Mouse (Mus musculus): ENCODE data around the gene Runx3.
A peak's percentile ranks its signal among the peaks of the same experiment; 100 is the strongest.

The Runx3 gene

GRCm38 (mm10) chr4:135150031-135150801, 29.8 kb downstream of the Runx3 start:
- DNase-seq (ENCODE audit: low read depth, low spot score), result no peak

GRCm38 (mm10) chr4:135151111-135151987, 30.9 kb downstream of the Runx3 start:
- DNase-seq (ENCODE audit: low read depth, low spot score), result no peak

GRCm38 (mm10) chr4:135151988-135152594, 31.6 kb downstream of the Runx3 start:
- no peak for DNase-seq (ENCODE audit: low read depth, low spot score)

- DNase-seq (ENCODE audit: low read depth, low spot score), result no peak
Observed at GRCm38 (mm10) chr4:135152834-135153259, 32.4 kb downstream of the Runx3 start.

- no peak for DNase-seq (ENCODE audit: low read depth, low spot score)
Observed at GRCm38 (mm10) chr4:135153260-135154088, 33.0 kb downstream of the Runx3 start.

GRCm38 (mm10) chr4:135154089-135154949, 33.9 kb downstream of the Runx3 start:
- peak; percentile 30 for DNase-seq (ENCODE audit: low read depth, low spot score)

- DNase-seq (ENCODE audit: low read depth, low spot score), result no peak
Observed at GRCm38 (mm10) chr4:135155106-135155800, 34.8 kb downstream of the Runx3 start.

GRCm38 (mm10) chr4:135155805-135156469, 35.5 kb downstream of the Runx3 start:
- DNase-seq (ENCODE audit: low read depth, low spot score), result no peak

- DNase-seq (ENCODE audit: low read depth, low spot score), result no peak
Observed at GRCm38 (mm10) chr4:135156531-135156930, 36.1 kb downstream of the Runx3 start.

- no peak for DNase-seq (ENCODE audit: low read depth, low spot score)
Observed at GRCm38 (mm10) chr4:135157329-135157728, 36.9 kb downstream of the Runx3 start.

- DNase-seq (ENCODE audit: low read depth, low spot score), result no peak
Observed at GRCm38 (mm10) chr4:135158724-135159409, 38.4 kb downstream of the Runx3 start.

- DNase-seq (ENCODE audit: low read depth, low spot score), result no peak
Observed at GRCm38 (mm10) chr4:135159663-135160062, 39.2 kb downstream of the Runx3 start.

- no peak for DNase-seq (ENCODE audit: low read depth, low spot score)
Observed at GRCm38 (mm10) chr4:135160168-135160567, 39.7 kb downstream of the Runx3 start.

GRCm38 (mm10) chr4:135161441-135161840, 41.0 kb downstream of the Runx3 start:
- no peak for DNase-seq (ENCODE audit: low read depth, low spot score)

GRCm38 (mm10) chr4:135165761-135166160, 45.3 kb downstream of the Runx3 start:
- no peak for DNase-seq (ENCODE audit: low read depth, low spot score)

- no peak for DNase-seq (ENCODE audit: low read depth, low spot score)
Observed at GRCm38 (mm10) chr4:135166413-135167225, 46.2 kb downstream of the Runx3 start.

- DNase-seq (ENCODE audit: low read depth, low spot score), result no peak
Observed at GRCm38 (mm10) chr4:135167816-135168527, 47.5 kb downstream of the Runx3 start.
